Mouse (Mus musculus) stomach, embryonic 14.5 days (tissue): Measurements from ENCODE around the gene Zc3h4. TPM values are rescaled to one million over a fixed set of nuclear protein-coding genes. Genes with fewer than 3 reads are reported as not detected.
"Not testable (repeated sequence)": the region's sequence is repeated elsewhere in the genome, so short reads cannot be mapped to it uniquely, and the experiment has no call there.

Experiments used
- ATAC-seq: fragments of 200-750 bp; cut with Nextera tagmentation; 2 replicates; pipeline ENCODE4 v1.8.0; 2017; ENCODE audit warnings: low read depth, moderate TSS enrichment; ENCODE audit not compliant: insufficient number of reproducible peaks, insufficient read depth, low FRiP score
- H3K27ac ChIP-seq: fragments of 300-500 bp; sonication (generic); 2 replicates; pipeline ENCODE4 v1.5.1; 2014; ENCODE audit warnings: mild to moderate bottlenecking, low read length, moderate library complexity, mixed read lengths
- H3K27me3 ChIP-seq: fragments of 300-500 bp; sonication (generic); 2 replicates; pipeline ENCODE4 v1.6.1; 2014; ENCODE audit warnings: low read length, control low read depth, mixed read lengths; ENCODE audit not compliant: control insufficient read depth, insufficient read depth
- H3K36me3 ChIP-seq: fragments of 300-500 bp; sonication (generic); 2 replicates; pipeline ENCODE4 v1.6.1; 2014; ENCODE audit warnings: mild to moderate bottlenecking, control low read depth, low read length, moderate library complexity, mixed read lengths; ENCODE audit not compliant: control insufficient read depth, insufficient read depth
- H3K4me1 ChIP-seq: fragments of 300-500 bp; sonication (generic); 2 replicates; pipeline ENCODE4 v1.6.1; 2014; ENCODE audit warnings: low read length, control low read depth, mixed read lengths; ENCODE audit not compliant: control insufficient read depth, insufficient read depth
- H3K4me2 ChIP-seq: fragments of 300-500 bp; sonication (generic); replicated peaks from 2 replicates; pipeline ENCODE4 v1.6.1; 2014; ENCODE audit warnings: low read depth, low read length, control low read depth
- H3K4me3 ChIP-seq: fragments of 300-500 bp; sonication (generic); 2 replicates; pipeline ENCODE4 v1.5.1; 2014; ENCODE audit warnings: low read depth, low read length, control low read depth
- H3K9ac ChIP-seq: fragments of 300-500 bp; sonication (generic); replicated peaks from 2 replicates; pipeline ENCODE4 v1.6.1; 2014; ENCODE audit warnings: low read depth, mild to moderate bottlenecking, control low read depth, low read length, moderate library complexity, mixed read lengths
- H3K9me3 ChIP-seq: fragments of 300-500 bp; sonication (generic); 2 replicates; pipeline ENCODE4 v1.6.1; 2016; ENCODE audit warnings: low read depth, low read length, control low read depth; ENCODE audit not compliant: control insufficient read depth
- WGBS: fragments of 180-500 bp; shearing (Covaris S2); extraction: QIAGEN DNeasy Blood & Tissue Kit; methylation state at CpG from one replicate; pipeline ENCODE4 v1.1.7; 2014; 5-methylcytosine and 5-hydroxymethylcytosine counted together
- polyA plus RNA-seq: library from polyadenylated mRNA; unstranded; fragments of >200 nt; fragmentation: Nextera tagmentation; extraction: Ambion mirVana; gene quantifications from 2 replicates; pipeline ENCODE4 v1.2.1, GENCODE M21; 2014

Gene Zc3h4
- polyA plus RNA-seq, 1 experiment from 2014 or later = 20.6 TPM

DNA sequence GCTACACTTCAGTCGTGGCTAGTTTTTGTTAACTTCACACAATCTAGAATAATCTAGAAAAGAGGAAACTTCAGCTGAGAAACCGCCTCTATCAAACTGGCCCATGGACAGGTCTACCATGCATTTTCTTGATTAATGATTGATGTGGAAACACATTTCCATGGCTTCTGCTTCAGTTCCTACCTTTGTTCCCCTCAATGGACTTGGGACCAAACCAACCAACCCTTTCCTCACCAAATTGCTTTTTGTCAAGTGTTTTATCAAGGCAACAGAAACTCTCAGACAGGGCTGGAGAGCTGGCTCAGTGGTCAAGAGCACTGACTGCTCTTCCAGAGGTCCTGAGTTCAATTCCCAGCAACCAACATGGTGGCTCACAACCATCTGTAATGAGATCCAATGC, 30.1 kb upstream of the Zc3h4 start:
- no peak for ATAC-seq
- no peak overlapping the region for H3K4me2 ChIP-seq
- H3K9ac ChIP-seq = no peak overlapping the region
- H3K27ac ChIP-seq = no peak overlapping the region
- no peaks in the 10 kb centered on the region for H3K27me3 ChIP-seq
- WGBS = 87% methylated on average over 2 of the region's 2 CpGs
- no peak overlapping the region for H3K4me3 ChIP-seq
- peaks cover 67% of the 10 kb centered on the region for H3K36me3 ChIP-seq
- 0 out of 2 replicates have a peak, but pooled peaks cover 2% of the 10 kb centered on the region for H3K4me1 ChIP-seq
- no peaks in the 10 kb centered on the region for H3K9me3 ChIP-seq

DNA sequence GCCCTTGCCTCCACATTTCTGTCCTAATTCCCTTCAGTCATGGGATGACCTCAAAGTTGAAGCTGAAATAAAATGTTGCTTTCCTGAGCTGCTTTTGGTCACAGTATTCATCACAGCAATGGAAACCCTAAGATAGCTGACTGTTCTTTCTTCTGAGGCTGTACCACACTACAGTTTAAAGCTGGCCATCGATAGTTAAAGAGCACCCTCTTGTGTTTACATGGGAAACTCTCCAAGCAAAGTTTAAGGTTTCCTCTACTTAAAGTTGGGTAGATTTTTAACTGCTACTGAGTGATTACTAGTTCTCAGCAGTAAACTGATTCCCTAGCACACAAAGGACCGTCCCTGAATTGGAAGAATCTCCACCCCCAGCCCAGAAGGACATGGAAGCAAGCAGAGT, 27.0 kb upstream of the Zc3h4 start:
- Histone ChIP-seq H3K27me3 (no peaks in the 10 kb centered on the region), H3K27ac (no peak overlapping the region), H3K9me3 (no peaks in the 10 kb centered on the region), H3K4me2 (no peak overlapping the region), H3K4me1 (no peaks in the 10 kb centered on the region), H3K9ac (no peak overlapping the region), H3K4me3 (no peak overlapping the region), H3K36me3 (peaks cover 55% of the 10 kb centered on the region)
- 51% methylated on average over 2 of the region's 2 CpGs for WGBS
- ATAC-seq = no peak

DNA sequence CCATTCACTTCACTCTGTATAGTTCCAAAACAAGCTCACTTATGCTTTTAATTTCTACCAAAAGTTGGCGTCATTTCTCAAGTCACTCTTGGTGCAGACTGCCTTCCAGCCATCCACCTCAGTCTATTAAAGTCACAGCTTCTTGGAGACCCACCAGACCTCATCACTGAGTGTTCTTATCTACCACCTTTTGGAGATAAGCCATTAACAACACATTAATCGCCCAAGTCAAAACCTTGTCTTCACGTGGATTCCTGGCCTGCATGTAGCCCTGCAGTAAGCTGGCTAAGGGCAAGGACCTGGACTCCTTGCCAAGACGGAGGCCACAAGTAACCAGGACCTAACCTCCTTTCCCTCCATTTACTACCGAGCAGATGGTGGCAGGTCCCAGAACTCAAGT, 25.7 kb upstream of the Zc3h4 start:
- Histone ChIP-seq H3K27me3 (no peaks in the 10 kb centered on the region), H3K9me3 (no peaks in the 10 kb centered on the region), H3K36me3 (peaks cover 49% of the 10 kb centered on the region), H3K9ac (no peak overlapping the region), H3K4me3 (no peak overlapping the region), H3K4me2 (no peak overlapping the region), H3K27ac (no peak overlapping the region), H3K4me1 (no peaks in the 10 kb centered on the region)
- no peak for ATAC-seq
- WGBS = 81% methylated on average over 5 of the region's 5 CpGs

DNA sequence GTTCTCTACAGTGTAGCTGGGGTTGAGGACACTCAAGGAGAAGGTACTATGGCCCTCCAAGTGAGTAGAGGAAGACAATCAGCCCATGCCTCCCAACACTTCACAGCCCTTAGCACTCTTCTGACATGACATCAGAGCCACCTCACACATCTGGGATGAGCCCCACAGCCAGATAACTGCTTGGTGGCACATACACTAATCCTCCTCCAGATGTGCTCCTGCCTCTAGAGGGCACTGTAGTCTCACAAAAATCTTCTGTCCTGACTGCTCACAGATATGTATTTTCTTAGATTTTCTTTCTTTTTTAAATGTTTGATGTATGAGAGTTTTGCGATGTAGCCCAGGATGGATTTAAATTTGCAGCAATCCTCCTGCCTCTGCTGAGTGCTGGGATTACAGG, 24.2 kb upstream of the Zc3h4 start:
- ATAC-seq = no peak
- no peak overlapping the region for H3K9ac ChIP-seq
- WGBS = 91% methylated on average over 1 of the region's 1 CpGs

DNA sequence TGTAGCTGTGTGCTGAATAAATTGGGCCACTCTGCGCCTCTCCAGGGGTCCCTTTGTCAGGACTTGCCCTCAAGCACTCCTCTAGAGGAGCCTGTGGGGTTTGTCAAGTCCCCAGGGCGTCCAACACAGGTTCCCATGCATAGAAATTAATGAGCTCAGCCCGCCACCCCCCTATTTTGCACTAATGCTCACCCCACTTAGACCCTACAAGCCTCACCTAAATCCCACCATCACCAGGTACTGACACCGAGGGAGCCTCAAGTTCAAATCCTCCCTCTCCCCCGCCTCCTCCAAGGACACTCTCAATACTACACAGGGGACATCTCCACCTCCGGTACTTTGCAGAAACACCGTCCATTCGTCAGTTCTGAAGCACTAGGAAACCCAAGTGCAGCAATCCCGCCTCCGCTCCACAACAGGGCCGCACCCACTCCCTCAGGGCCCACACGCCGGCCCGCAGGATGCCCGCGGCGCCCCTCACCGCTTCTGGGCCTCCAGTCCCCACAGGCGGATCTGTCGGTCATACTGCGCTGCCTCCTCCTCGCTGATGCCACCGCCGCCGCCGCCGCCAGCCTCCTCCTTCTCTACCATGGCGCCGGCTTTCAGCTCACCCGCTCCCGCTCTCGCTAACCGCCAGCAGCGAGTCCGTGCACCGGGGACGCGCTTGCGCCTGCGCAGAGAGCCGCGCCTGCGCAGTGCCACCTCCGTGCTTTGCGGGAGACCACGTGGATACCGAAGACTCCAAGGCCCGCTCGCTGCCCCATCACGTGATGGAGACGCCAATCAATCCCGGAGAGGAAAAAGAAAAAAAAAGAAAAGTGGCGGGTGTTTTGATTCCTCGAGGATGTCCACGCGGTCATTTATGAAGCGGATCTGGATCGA, 13.3 kb upstream of the Zc3h4 start, which contains the start of gene Sae1:
TSS of gene Sae1 (minus strand) at position 647 of the 882 bp plus-strand sequence.
- no peaks in the 10 kb centered on the region; the same call in 1 of the 2 replicates for H3K36me3 ChIP-seq
- peak within 1 kb of the TSS; percentile 63 for H3K4me2 ChIP-seq
- H3K9ac ChIP-seq = peak within 1 kb of the TSS; percentile 92
- no peaks in the 10 kb centered on the region for H3K9me3 ChIP-seq
- peak within 1 kb of the TSS; percentile 92 for H3K4me3 ChIP-seq
- H3K4me1 ChIP-seq = peaks cover 10% of the 10 kb centered on the region; the same call in 1 of the 2 replicates
- peak within 1 kb of the TSS; percentile 76; the same call in 1 of the 2 replicates for H3K27ac ChIP-seq
- no peaks in the 10 kb centered on the region for H3K27me3 ChIP-seq
- peak; percentile 94 for ATAC-seq
- under 1% methylated on average over 58 of the region's 58 CpGs for WGBS

More for the DNA sequence above, 24.2 kb upstream of the Zc3h4 start:
- Histone ChIP-seq H3K4me3 (no peak overlapping the region), H3K9me3 (no peaks in the 10 kb centered on the region), H3K4me2 (no peak overlapping the region), H3K27ac (no peak overlapping the region), H3K27me3 (no peaks in the 10 kb centered on the region), H3K4me1 (no peaks in the 10 kb centered on the region), H3K36me3 (peaks cover 42% of the 10 kb centered on the region)

DNA sequence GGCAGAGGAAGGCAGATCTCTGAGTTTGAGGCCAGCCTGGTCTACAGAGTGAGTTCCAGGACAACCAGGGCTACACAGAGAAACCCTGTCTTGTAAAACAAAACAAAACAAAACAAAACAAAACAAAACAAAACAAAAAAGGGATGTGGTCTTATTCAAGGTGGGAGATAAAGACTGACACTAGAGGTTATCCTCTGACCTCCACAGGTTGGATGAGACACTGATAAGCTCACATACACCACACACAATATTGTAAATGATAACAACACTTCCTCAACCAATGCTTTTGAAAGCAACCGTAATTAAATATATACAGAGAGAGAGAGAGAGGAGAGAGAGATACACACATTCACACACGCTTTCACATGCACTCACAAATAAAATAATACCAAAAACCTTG, 10.8 kb upstream of the Zc3h4 start:
- not testable (repeated sequence) for H3K4me2 ChIP-seq, H3K36me3 ChIP-seq, H3K27me3 ChIP-seq, H3K9ac ChIP-seq, H3K4me1 ChIP-seq, H3K27ac ChIP-seq, H3K9me3 ChIP-seq, H3K4me3 ChIP-seq, ATAC-seq
- 81% methylated on average over 2 of the region's 2 CpGs for WGBS

DNA sequence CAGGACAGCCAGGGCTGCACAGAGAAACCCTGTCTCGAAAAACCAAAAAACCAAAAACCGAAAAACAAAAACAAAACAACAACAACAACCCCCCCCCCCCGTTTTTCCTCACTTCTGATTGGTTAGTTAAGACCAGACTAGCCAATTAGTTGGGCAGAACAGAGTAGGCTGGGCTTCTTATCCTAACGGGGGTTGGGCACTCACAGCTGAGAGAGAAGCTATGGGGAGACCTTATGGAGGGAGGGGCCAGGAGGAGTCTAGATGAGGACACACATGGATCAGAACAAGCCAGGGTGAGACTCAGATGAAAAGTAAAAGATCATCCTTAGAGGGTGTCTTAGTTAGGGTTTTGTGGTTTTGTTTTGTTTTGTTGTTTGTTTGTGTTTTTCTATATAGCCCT, 7.8 kb upstream of the Zc3h4 start:
- Histone ChIP-seq H3K4me2 (no peak overlapping the region), H3K27me3 (no peaks in the 10 kb centered on the region), H3K9me3 (no peaks in the 10 kb centered on the region), H3K27ac (no peak overlapping the region), H3K9ac (no peak overlapping the region), H3K4me1 (no peaks in the 10 kb centered on the region), H3K36me3 (no peaks in the 10 kb centered on the region), H3K4me3 (no peak overlapping the region)
- WGBS = 41% methylated on average over 4 of the region's 4 CpGs
- no peak for ATAC-seq

DNA sequence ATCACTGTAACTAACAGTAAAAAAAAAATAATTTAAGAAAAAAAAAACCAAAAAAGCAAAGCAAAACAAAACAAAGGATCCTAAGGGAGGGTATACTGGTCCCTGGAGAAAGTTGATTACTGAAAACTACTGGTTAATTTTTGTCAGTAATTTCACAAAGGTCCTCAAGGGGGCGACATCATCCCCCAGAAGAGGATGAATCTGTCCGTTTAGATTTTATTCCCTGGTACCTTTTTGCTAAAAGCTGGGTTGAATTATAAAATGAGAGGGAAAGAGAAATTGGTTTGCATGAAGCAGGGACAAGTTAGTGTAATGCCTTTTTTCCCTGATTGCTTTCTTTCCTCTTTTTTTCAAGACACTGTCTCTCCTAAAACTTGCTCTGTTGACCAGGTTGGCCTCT, 4.8 kb upstream of the Zc3h4 start:
- H3K4me2 ChIP-seq = no peak overlapping the region
- H3K27ac ChIP-seq = no peak overlapping the region
- no peak for ATAC-seq
- no peak overlapping the region for H3K4me3 ChIP-seq
- no peaks in the 10 kb centered on the region for H3K36me3 ChIP-seq
- H3K27me3 ChIP-seq = no peaks in the 10 kb centered on the region
- H3K9me3 ChIP-seq = no peaks in the 10 kb centered on the region
- 3% methylated on average over 2 of the region's 2 CpGs for WGBS
- H3K9ac ChIP-seq = no peak overlapping the region
- peaks cover 5% of the 10 kb centered on the region for H3K4me1 ChIP-seq
